Mouse (Mus musculus) neural tube, postnatal 0 days (tissue): Measurements from ENCODE around the gene Hist1h3g. TPM values are rescaled to one million over a fixed set of nuclear protein-coding genes. Genes with fewer than 3 reads are reported as not detected.

Experiments used
- polyA plus RNA-seq: library from polyadenylated mRNA; unstranded; fragments of >200 nt; fragmentation: Nextera tagmentation; extraction: Ambion mirVana; gene quantifications from 2 replicates; pipeline ENCODE4 v1.2.1, GENCODE M21; 2015

Gene Hist1h3g
- 1.3 TPM in 1 of 2 replicates, not detected in the other for polyA plus RNA-seq

GRCm38 (mm10) chr13:23535137-23536075 is at the start of gene Hist1h3g:
Hist1h3g (plus strand) TSS chr13:23535422.

GRCm38 (mm10) chr13:23488400-23489322 is 46.6 kb upstream of the Hist1h3g start, which contains the start of gene Btn2a2:
Btn2a2 (minus strand) TSS chr13:23488857.

DNA sequence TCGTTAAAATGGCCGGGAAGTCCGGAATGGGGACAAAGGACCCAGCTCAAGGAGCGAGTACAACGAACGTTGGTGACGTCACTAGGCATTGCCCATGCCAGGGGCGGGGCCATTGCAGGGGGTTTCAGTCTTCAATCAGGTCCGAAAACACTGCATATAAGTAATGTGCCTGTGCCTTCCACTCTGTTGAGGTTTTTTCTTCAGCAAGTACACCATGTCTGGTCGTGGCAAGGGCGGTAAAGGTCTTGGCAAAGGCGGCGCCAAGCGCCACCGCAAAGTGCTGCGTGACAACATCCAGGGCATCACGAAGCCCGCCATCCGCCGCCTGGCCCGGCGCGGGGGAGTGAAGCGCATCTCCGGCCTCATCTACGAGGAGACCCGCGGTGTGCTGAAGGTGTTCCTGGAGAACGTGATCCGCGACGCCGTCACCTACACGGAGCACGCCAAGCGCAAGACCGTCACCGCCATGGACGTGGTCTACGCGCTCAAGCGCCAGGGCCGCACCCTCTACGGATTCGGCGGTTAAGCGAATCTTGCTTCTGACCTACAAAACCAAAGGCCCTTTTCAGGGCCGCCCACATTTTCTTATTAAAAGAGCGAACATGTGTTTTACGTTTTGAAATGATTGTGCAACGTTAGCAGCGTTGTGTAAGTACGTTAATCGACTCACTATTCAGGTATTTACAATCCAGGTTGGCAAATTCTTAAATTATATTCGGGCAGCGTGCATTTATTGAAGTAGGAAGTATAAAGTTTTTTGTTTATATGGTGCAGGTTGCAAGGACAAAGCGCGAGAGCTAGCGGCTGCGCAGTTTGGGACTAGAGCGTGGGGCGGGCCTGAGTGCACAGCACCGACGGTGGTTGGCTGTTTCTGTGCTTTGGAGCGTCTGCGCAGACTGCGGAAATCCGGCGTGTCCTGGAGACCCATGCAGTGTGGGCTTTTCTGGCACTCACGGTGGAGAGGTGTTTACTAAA is 4.0 kb upstream of the Hist1h3g start, which contains the start of gene Hist1h4h:
Hist1h4h (plus strand) TSS at position 150 of the 975 bp plus-strand sequence.

GRCm38 (mm10) chr13:23533560-23534367 is 1.5 kb upstream of the Hist1h3g start, which contains the start of gene Hist1h2af:
Hist1h2af (plus strand) TSS chr13:23533906.

DNA sequence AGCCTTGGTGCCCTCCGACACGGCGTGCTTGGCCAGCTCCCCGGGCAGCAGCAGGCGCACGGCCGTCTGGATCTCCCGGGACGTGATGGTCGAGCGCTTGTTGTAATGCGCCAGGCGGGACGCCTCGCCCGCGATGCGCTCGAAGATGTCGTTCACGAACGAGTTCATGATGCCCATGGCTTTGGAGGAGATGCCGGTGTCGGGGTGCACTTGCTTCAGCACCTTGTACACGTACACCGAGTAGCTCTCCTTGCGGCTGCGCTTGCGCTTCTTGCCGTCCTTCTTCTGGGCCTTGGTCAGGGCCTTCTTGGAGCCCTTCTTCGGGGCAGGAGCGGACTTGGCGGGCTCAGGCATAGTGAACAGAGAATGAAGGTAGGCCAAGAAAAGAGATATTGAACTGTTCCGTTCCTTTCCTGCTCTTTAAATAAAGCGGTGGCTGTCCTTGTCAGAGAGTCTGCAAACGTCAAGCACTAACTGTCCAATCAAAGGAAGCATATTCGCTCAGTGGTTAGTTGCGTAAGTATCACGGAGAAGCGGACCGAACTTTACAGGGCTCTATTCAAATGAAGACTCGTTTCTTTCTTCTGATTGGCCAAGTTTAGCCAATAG is 7.9 kb downstream of the Hist1h3g start, which contains the start of gene Hist1h2bh:
Hist1h2bh (minus strand) TSS at position 394 of the 609 bp plus-strand sequence.

DNA sequence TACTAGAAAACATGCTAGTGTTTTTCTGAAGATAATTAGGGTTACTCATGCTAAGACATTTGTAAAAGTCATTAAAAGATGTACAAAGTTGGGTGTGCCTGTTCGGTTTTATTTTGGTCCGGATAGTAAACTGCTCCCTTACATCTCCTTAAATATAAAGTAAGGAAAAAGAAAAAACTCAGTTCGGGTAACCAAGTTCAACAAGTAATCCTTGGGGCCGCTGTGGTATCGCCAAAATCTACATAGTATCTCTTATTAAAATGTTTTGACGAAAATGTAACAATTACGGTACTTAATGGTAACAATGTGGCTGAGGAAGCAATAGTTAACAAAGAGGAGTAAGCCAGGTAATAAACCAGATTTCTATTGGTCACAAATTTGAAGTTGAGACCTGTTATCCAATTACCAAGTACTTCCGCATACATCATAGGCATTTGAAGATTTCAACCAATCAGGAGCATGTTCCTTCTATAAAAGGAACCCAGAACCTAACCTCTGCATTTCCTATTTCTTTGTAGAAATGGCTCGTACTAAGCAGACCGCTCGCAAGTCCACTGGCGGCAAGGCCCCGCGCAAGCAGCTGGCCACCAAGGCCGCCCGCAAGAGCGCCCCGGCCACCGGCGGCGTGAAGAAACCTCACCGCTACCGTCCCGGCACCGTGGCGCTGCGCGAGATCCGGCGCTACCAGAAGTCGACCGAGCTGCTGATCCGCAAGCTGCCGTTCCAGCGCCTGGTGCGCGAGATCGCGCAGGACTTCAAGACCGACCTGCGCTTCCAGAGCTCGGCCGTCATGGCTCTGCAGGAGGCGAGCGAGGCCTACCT is 9.0 kb downstream of the Hist1h3g start, which contains the start of gene Hist1h3f:
Hist1h3f (plus strand) TSS at position 88 of the 822 bp plus-strand sequence.

DNA sequence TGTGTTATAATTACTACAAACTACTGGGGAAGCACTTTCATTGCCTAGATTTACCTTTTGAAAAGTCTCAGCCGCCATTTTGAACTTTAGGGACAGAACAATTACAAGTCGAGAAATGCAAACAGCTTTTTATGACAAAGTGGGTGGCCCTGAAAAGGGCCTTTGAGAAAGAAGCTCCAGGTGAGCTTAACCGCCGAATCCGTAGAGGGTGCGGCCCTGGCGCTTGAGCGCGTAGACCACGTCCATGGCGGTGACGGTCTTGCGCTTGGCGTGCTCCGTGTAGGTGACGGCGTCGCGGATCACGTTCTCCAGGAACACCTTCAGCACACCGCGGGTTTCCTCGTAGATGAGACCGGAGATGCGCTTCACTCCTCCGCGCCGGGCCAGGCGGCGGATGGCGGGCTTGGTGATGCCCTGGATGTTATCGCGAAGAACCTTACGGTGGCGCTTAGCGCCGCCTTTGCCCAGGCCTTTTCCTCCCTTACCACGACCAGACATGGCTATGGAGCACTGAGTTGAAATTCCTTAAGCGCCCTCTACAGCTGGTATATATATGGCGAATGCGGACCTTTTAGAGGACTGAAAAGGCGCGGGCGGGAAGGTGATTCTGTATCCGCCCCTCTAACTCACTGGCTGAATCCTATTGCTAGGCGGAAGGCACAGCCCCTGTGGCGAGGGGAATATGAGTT is 16.1 kb downstream of the Hist1h3g start, which contains the start of gene Hist1h4f:
Hist1h4f (minus strand) TSS at position 503 of the 689 bp plus-strand sequence.

GRCm38 (mm10) chr13:23552962-23553361 is 17.7 kb downstream of the Hist1h3g start, which contains the start of gene Hist1h1d:
Hist1h1d (plus strand) TSS chr13:23553262.

GRCm38 (mm10) chr13:23561883-23562659 is 26.8 kb downstream of the Hist1h3g start, which contains the start of gene Hist1h3e:
Hist1h3e (minus strand) TSS chr13:23562369.

GRCm38 (mm10) chr13:23571022-23571503 is 35.8 kb downstream of the Hist1h3g start, which contains the start of the genes Hist1h2ae and Hist1h2bg:
Hist1h2ae (minus strand) TSS chr13:23571220.
Hist1h2bg (plus strand) TSS chr13:23571396.

DNA sequence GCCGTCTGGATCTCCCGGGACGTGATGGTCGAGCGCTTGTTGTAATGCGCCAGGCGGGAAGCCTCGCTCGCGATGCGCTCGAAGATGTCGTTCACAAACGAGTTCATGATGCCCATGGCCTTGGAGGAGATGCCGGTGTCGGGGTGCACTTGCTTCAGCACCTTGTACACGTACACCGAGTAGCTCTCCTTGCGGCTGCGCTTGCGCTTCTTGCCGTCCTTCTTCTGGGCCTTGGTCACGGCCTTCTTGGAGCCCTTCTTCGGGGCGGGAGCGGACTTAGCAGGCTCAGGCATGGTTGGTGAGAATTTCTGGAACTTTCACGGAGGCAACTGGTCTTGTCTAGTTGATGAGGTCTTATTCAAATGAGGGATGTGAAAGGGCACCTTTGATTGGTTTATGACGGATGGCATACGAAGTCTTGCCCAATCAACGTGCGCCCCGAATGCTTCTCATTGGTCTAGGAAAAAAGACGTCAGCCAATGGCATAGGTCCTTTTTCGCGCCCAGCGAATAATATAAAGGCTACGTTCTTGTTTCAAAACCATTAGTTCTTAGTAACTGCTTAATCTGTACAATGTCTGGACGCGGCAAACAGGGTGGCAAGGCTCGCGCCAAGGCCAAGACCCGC is 38.8 kb downstream of the Hist1h3g start, which contains the start of the genes Hist1h2bf and Hist1h2ad:
Hist1h2bf (minus strand) TSS at position 299 of the 627 bp plus-strand sequence.
Hist1h2ad (plus strand) TSS at position 484 of the 627 bp plus-strand sequence.

GRCm38 (mm10) chr13:23575271-23575851 is 40.1 kb downstream of the Hist1h3g start, which contains the start of gene Hist1h3d:
Hist1h3d (plus strand) TSS chr13:23575763.

DNA sequence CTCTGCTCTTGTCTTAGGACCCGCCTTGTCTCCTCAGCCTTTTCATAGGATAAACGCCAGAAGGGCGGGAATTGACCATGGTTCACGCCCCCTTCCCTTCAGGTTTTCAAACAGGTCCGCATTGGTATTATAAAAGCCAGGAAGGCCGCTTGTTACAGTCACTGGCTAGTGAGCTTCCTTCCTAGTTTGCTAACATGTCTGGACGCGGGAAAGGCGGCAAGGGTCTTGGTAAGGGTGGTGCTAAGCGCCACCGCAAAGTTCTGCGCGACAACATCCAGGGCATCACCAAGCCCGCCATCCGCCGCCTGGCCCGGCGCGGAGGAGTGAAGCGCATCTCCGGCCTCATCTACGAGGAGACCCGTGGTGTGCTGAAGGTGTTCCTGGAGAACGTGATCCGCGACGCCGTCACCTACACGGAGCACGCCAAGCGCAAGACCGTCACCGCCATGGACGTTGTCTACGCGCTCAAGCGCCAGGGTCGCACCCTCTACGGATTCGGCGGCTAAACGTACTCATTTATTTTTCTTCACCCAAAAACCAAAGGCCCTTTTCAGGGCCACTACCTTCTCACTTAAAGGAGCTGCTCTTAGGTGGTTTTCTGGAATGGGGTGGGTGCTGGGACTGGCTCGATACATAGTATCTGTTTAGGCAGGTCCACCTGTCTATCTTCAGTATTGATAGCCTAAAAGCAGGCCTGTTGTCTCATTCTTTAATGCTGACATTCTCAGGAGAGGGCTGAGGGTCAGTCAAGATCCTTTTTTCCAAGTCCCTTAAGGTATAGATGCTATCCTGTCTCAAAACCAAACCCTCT is 46.4 kb downstream of the Hist1h3g start, which contains the start of gene Hist1h4d:
Hist1h4d (plus strand) TSS at position 191 of the 811 bp plus-strand sequence.

